Mouse (Mus musculus) 3T3-L1 (cell line): ENCODE measurements around the gene Sim1.

Experiments used
- DNase-seq: peaks from one replicate; pipeline ENCODE4 v3.0.0-alpha.2; 2015; ENCODE audit warnings: low read depth, low spot score

Sim1 gene

DNA sequence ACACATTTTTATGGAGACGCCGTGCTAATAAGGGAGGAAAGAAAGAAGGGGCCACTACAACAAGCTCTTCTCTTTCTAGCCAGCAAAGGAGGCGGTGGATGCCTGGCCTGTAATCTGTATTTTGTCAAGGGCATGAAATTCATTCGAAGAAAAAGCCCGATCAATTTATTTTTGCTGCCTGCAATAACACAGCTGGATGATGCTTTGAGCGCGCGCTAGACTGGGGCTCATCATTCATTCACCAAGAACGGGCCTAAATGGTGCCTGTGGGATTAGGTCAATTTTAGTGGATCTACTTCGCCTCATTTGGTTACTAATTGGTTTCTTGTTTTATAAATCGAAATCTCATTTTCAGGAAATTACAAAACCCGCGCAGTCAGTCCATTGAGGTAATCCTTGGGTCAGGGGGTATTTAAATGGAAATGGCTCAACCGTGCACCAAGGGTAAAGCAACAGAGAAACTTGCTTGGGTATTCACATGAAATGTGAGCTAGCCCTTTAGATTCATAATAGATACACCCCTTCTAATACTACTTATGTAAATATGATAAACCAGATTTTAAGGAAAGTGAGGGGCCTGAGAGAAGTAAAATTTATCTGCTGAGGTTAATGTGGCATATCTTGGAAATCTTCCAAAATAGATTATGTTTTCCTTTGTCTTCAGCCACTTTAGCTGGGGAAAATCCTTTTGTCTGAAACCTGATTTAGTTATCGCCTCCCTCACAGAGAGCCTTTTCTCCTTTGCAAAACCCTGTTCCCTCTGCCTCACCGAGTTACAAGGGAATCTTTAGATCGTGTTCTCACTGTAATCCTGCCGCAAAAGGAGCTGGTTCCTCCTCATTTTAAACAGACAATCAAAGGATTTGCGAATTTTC, 7.3 kb downstream of the Sim1 start:
- DNase-seq: no peak

GRCm38 (mm10) chr10:50902741-50903715, 8.5 kb downstream of the Sim1 start:
- DNase-seq: no peak

DNA sequence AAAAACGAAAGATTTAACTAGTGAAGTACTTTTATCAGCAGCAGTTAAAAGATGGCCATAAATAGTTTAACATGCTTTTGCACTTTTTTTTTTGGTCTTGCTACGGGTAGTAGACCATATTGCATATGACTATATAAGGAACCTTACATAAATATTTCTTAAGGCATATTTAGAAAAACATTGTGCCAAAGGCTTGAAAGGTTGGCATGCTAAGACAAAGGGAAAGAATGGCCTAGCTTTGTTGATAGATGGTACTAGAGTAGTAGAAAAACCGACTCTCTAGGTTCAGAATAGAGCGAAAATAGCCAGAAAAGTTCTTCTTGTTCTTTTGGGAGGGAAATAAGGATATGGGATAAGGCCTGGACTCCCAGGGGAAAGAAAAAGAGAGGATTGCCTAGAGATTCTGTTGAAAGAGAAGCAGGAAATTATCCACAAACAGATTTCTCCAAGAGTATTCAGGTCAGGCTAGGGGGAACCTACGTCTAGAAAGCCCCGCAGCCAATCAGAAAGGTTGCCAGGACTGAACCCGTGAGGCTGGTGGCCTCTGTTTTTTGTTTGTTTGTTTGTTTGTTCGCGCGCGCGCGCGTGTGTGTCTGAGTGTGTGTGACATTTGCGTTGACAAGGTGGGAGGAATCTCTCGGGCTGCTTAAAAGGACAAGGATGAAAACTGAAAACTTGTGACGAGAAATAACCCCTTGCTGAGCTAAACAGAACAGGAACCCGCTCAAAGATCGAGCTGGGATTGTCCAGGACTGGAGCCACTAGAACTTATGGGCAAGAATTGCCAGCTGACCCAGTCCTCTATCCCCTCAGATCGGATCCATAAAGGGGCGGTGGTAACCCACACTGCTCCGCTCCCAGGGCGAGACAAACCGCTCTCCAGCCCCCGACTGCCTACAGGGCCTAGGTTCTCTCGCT, 9.6 kb downstream of the Sim1 start:
- no peak for DNase-seq

DNA sequence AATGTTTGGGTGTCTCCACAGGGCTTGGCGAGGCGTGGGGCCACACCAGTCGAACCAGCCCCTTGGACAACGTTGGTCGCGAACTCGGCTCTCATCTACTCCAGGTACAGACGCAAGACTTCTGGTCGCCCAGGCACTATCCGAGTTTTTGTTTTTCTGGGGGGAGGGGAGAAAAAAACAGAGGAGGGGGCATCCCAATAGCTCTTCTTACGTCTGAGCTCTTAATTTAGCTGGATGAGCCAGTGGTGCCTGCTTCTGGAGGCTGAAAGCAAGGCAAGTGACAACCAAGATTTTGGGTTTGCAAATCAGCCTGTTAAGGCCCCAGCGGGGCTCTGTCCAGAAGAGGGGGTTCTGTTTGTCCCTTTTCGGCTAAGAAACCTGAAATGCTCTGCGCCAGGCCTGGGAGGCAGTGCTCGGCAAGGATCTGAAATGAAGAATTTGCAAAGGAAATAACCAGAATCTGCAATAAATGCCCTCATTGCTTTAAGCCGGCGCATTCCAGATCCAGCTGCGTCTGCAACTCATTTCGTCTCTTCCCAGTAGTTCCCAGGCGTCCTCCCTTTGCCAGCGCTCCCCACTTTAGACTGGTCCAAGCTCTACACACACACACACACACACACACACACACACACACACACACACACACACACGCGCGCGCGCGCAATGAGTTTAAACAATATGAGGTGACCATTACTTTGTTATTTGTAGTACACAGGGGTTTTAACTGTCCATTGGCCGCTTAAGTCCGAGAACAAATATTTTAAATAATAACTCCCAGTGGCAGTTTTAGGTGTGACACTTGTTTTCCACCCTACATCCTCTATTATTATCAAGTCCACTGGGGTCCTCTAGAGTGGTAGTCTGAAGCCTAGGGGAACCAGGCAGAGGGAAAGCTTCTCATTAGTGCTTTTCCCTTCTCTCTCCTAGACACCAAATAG, 10.5 kb downstream of the Sim1 start:
- no peak for DNase-seq

GRCm38 (mm10) chr10:50910400-50910799, 15.8 kb downstream of the Sim1 start:
- DNase-seq: no peak

DNA sequence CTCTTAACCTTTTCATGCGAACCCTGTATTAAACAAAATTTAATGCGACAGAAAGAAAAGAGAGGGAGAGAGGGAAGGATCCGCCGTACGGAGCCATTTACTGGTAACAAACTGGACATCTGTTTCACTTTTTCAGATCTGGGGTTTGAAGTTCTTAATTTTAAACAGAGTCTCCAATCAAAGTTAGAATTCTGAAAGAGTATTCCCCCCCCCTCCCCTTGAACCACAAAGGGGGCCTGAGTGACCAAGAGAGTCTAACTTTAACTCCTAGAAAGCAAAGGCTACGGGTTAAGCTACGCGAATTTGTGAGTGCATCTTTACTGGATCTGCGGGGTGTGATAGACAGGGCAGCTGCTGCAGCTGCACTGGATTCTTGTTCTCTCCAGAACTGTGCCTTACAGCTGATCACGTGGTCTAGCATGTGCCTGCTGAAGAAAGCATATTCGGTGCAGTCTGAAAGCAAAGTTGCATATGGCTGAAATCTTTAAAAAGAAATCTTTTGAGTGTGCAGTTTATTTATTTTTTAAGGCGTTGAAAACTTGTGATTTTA, 16.4 kb downstream of the Sim1 start:
- DNase-seq: no peak

DNA sequence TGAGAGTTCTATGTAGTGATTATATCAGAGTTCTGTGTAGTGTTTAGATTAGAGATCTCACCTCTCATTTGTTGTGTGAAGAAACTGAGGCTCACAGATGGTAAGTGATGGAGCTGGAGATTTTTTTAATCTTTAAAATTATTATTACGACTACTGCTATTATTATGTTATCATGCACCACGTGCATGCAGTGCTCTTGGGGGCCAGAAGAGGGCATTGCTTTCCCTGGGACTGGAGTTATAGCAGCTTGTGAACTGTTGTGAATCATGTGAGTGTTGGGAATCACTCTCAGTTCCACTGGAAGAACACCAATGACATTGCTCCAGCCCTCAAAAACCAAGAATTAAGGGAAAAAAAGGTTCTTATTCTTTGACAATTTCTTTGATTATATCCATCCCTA, 21.1 kb downstream of the Sim1 start:
- DNase-seq: peak; percentile 8

DNA sequence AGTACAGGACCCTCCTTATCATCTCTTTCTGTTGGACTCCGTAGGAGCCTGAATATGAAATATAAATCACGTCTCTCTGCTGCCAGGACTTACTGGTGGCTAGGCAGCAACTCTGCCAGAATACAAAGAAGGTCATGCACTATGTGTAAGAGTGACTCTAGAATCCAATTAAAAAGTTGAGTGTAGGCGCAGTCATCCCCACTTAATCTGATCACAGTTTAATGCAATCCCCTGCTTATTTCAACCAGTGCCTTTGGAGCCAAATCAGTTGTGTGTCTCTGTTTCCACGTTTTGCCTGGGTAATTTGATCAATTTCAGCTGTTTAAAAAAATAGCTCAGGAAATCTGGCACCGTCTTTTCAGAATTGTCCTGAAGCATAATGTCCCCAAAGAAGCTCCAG, 34.7 kb downstream of the Sim1 start:
- DNase-seq: no peak

DNA sequence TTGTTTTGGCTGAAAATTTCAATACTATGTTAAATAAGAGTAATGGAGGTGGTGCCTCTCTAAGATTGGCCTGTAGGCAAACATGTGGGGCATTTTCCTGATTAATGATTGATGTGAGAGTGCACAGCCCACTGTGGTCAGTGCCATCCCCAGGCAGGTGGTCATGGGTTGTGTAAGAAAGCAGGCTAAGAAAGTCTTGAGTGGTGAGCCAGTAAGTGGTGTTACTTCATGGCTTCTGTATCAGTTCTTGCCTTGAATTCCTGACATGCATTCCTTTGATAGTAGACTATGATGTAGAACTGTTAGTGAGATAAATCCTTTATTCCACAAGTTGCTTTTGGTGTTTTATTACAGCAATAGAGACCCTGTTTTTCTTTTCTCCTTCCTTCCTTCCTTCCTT, 41.1 kb downstream of the Sim1 start:
- DNase-seq: no peak

DNA sequence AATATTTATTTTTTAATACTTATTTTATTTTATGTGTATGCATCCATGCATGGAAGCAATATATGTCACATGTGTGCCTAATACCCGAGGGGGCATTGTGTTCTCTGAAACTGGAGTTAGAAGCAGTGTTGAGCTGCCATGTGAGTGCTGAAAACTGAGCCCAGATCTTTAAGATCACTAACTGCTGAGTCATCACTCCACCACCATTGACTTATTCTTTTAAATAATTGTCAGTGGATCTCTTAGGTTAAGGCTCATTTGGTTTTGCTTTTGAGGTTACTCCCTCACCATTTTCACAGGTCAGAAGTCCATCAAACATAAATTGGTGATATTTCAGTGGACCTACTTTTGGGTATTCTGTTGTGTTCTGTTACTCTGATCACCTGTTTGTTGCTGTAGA, 79.1 kb downstream of the Sim1 start:
- no peak for DNase-seq

GRCm38 (mm10) chr10:50981849-50982248, 87.3 kb downstream of the Sim1 start:
- no peak for DNase-seq

GRCm38 (mm10) chr10:50983620-50984019, 89.1 kb downstream of the Sim1 start:
- DNase-seq: no peak

DNA sequence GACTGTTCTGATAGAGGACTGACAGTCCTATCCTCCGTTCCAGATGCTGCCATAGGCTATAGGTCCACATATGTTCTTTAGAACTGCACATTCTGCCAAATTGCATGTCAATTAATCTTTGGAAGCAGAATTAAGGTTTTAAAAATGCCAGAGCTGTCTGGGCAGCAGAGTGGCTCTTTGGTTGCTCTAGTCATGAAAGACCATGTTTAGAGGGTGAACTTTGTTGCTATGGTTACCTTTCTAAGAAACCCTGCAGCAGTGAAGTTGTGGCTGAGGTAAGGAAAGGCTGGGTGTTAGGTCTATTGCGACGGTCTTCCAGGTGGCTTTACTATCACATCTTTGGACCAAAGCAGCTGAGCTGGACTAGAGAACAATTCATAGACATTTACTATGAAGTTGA, 113.2 kb downstream of the Sim1 start:
- no peak for DNase-seq

DNA sequence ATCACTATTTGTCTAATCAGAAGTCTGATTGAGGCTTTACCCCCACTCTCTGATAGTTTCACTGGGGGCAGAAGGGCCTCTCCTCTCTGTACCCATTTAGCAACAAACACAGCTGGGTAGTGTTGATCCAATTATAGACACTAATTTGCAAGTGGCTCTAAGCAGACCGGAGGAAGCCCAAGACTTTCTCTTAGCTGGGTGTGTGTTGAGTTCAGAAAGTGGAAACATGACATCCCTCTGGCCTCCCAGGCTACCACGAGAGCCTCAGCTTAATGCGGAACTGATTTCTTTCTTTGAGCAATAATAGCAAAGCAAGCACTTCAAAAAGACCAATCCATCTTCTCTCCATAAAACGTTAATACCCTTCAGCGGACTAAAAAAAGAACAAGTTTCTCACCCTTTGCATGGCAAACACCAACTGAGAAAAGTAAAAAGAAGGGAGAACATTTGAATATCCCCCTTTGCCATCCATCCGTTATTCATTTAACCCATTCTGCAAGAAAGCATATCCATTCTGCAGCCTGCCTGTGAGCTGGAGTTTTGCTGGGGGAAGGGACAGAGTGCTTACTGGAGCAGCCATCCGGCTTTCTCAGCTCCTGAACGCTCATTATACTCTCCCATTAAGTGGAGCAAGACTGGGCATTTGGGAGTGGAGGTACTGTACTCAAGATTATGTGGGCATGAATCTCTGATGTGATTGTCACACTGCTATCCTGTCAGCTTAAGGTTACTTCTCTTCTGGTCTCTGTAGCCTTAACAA, 117.0 kb downstream of the Sim1 start:
- DNase-seq: no peak

- no peak for DNase-seq
These were observed 120.3 kb downstream of the Sim1 start for GRCm38 (mm10) chr10:51014901-51015300.

- DNase-seq: no peak
These were observed 120.8 kb downstream of the Sim1 start for GRCm38 (mm10) chr10:51015362-51015761.

- DNase-seq: no peak
These were observed 129.0 kb downstream of the Sim1 start for GRCm38 (mm10) chr10:51023308-51024279.
